Mouse (Mus musculus) kidney, postnatal 0 days (tissue): Measurements from ENCODE around the gene Dnah17. TPM values are rescaled to one million over a fixed set of nuclear protein-coding genes. Genes with fewer than 3 reads are reported as not detected.

Source experiments
- ATAC-seq: fragments of 200-750 bp; cut with Nextera tagmentation; replicated peaks from 2 replicates; pipeline ENCODE4 v1.8.0; 2017; ENCODE audit warnings: low read depth, moderate number of reproducible peaks, moderate TSS enrichment, moderate library complexity; ENCODE audit not compliant: low FRiP score
- DNase-seq: peaks from one replicate; pipeline ENCODE4 v3.0.0-alpha.2; 2016; ENCODE audit warnings: low spot score
- H3K27ac ChIP-seq: fragments of 300-500 bp; sonication (generic); 2 replicates; pipeline ENCODE4 v1.5.1; 2014; ENCODE audit warnings: mild to moderate bottlenecking
- H3K27me3 ChIP-seq: fragments of 300-500 bp; sonication (generic); 2 replicates; pipeline ENCODE4 v1.6.1; 2014; ENCODE audit warnings: low read length, mixed read lengths; ENCODE audit not compliant: insufficient read depth
- H3K36me3 ChIP-seq: fragments of 300-500 bp; sonication (generic); 2 replicates; pipeline ENCODE4 v1.6.1; 2014; ENCODE audit warnings: low read length, mixed read lengths; ENCODE audit not compliant: insufficient read depth
- H3K4me1 ChIP-seq: fragments of 300-500 bp; sonication (generic); replicated peaks from 2 replicates; pipeline ENCODE4 v1.6.1; 2014; ENCODE audit warnings: antibody characterized with exemption, low read length, mixed read lengths; ENCODE audit not compliant: insufficient read depth
- H3K4me2 ChIP-seq: fragments of 300-500 bp; sonication (generic); 2 replicates; pipeline ENCODE4 v1.6.1; 2014; ENCODE audit warnings: mild to moderate bottlenecking, low read length, moderate library complexity, mixed read lengths
- H3K4me3 ChIP-seq: fragments of 300-500 bp; sonication (generic); replicated peaks from 2 replicates; pipeline ENCODE4 v1.5.1; 2014; ENCODE audit warnings: low read depth, low read length
- H3K9ac ChIP-seq: fragments of 300-500 bp; sonication (generic); 2 replicates; pipeline ENCODE4 v1.6.1; 2014; ENCODE audit warnings: low read depth, low read length
- H3K9me3 ChIP-seq: fragments of 300-500 bp; sonication (generic); replicated peaks from 2 replicates; pipeline ENCODE4 v1.6.1; 2016; ENCODE audit warnings: low read length, inconsistent platforms, mixed read lengths
- CTCF ChIP-seq: IDR thresholded peaks from 2 replicates; pipeline ENCODE4 v1.5.1; 2016; ENCODE audit warnings: antibody characterized with exemption, low read depth, mild to moderate bottlenecking, moderate library complexity
- WGBS: fragments of 180-500 bp; shearing (Covaris S2); extraction: QIAGEN DNeasy Blood & Tissue Kit; methylation state at CpG from one replicate; pipeline ENCODE4 v1.1.7; 2014; 5-methylcytosine and 5-hydroxymethylcytosine counted together
- polyA plus RNA-seq: library from polyadenylated mRNA; unstranded; fragments of >200 nt; fragmentation: Nextera tagmentation; extraction: Ambion mirVana; gene quantifications from 2 replicates; pipeline ENCODE4 v1.2.1, GENCODE M21; 2015

The Dnah17 gene
- polyA plus RNA-seq, 1 experiment from 2014 or later = 0.12 TPM

DNA sequence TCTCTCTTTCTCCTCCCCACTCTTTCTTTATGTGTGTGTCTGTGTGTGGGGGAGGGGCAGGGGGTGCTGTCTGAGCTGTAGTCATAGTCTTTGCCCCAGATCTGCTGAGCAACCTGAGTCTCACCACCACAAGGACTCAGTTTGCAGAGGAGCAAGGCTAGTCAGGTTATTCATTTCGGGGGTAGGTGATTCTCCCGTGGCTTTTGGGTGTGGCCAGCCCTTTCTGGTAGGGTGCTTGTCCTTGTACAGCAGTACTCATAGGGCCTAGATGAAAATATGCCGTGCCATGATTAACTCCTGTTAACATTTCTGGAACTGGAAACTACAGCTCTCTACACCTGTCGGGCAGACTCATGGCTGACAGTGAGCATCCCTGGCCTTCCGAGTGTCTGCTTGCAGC, 36.2 kb upstream of the Dnah17 start:
- DNase-seq = no peak
- 89% methylated on average over 5 of the region's 5 CpGs for WGBS
- ATAC-seq = no peak
- Histone ChIP-seq H3K4me3 (no peak overlapping the region), H3K4me1 (peaks cover 7% of the 10 kb centered on the region; the same call in 1 of the 2 replicates), H3K27ac (no peak overlapping the region), H3K4me2 (no peak overlapping the region), H3K27me3 (no peaks in the 10 kb centered on the region), H3K36me3 (peaks cover 51% of the 10 kb centered on the region), H3K9me3 (no peaks in the 10 kb centered on the region), H3K9ac (no peak overlapping the region)
- TF ChIP-seq CTCF = no peak

DNA sequence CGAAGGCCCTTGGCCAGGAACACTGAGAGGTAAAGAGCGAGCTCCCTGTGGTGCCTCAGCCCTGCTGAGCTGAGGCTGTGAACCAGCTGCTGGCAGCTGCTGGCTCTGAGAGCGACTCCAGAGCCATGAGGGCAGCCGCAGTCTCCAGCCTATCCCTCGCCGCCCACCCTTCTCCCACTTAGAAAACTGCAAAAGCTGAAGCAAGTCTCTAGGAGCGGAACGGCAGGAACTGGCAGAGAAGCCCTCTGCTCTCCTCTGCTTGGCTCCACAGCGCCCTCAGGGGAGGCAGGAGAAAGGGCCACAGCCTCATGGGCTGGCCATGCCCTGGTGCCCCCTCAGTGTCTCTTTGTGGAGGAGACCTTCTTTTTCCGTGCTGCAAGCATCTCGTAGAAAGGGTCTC, 35.2 kb upstream of the Dnah17 start:
- TF ChIP-seq CTCF = peak; percentile 49
- H3K4me1 ChIP-seq = peaks cover 7% of the 10 kb centered on the region; the same call in 1 of the 2 replicates
- no peak overlapping the region for H3K4me2 ChIP-seq
- ATAC-seq = no peak
- 49% methylated on average over 11 of the region's 11 CpGs for WGBS
- no peaks in the 10 kb centered on the region for H3K9me3 ChIP-seq
- DNase-seq = peak; percentile 61
- H3K36me3 ChIP-seq = peaks cover 48% of the 10 kb centered on the region
- peak overlapping the region; percentile 50; the same call in 1 of the 2 replicates for H3K9ac ChIP-seq
- H3K27me3 ChIP-seq = no peaks in the 10 kb centered on the region
- H3K27ac ChIP-seq = 0 out of 2 replicates have a peak overlapping the region, but pooled peaks have one; percentile 36
- H3K4me3 ChIP-seq = no peak overlapping the region

DNA sequence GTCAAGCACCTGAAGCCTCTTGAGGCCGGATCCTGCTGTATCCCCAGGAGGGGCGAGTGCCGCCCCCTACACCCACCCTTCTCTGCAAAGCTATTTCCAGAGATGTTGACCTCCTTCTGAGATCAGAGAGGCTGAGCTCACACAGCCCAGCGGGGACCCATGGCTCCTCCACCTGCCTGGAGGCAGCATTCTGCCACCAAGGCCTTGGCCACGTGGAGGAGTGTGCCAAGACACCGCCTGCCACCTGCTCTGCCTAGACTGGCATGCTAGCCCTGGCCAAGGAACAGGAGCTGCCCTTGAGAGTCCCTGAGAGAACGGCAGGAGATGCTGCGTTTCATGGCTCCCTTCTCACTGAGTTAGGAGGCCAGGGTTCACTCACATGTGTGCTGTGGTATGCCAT, 34.1 kb upstream of the Dnah17 start:
- DNase-seq (no peak), ATAC-seq (no peak)
- no peak overlapping the region for H3K4me3 ChIP-seq
- WGBS = 77% methylated on average over 8 of the region's 8 CpGs
- peaks cover 44% of the 10 kb centered on the region for H3K36me3 ChIP-seq
- no peaks in the 10 kb centered on the region for H3K9me3 ChIP-seq
- no peak overlapping the region for H3K27ac ChIP-seq
- no peak for TF ChIP-seq CTCF
- peaks cover 7% of the 10 kb centered on the region; the same call in 1 of the 2 replicates for H3K4me1 ChIP-seq
- no peak overlapping the region for H3K9ac ChIP-seq
- no peak overlapping the region for H3K4me2 ChIP-seq
- H3K27me3 ChIP-seq = no peaks in the 10 kb centered on the region

DNA sequence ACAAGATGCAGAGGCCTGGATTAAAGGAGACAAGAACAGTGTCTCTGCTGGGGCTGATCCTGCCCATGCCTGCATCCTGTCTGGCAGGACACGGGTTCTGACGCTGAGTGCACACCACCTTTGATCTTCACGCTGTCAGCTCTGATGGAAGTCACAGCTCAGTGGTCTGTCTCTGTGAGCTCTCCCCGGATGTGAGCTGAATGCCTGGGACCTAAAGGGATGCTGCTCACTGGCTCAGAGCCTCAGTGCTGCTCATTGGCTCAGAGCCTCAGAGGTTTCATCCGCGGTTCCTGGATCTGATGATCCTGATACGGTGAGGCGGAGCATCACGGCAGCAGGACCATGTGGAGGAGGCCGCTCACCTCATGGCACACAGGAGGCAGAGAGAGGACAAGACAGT, 31.8 kb upstream of the Dnah17 start:
- Histone ChIP-seq H3K4me1 (peaks cover 8% of the 10 kb centered on the region; the same call in 1 of the 2 replicates), H3K4me2 (no peak overlapping the region), H3K9me3 (no peaks in the 10 kb centered on the region), H3K27me3 (no peaks in the 10 kb centered on the region), H3K4me3 (no peak overlapping the region), H3K36me3 (peaks cover 27% of the 10 kb centered on the region), H3K27ac (no peak overlapping the region), H3K9ac (no peak overlapping the region)
- peak; percentile 70 for ATAC-seq
- peak; percentile 77 for DNase-seq
- no peak for TF ChIP-seq CTCF
- WGBS = 37% methylated on average over 10 of the region's 10 CpGs

DNA sequence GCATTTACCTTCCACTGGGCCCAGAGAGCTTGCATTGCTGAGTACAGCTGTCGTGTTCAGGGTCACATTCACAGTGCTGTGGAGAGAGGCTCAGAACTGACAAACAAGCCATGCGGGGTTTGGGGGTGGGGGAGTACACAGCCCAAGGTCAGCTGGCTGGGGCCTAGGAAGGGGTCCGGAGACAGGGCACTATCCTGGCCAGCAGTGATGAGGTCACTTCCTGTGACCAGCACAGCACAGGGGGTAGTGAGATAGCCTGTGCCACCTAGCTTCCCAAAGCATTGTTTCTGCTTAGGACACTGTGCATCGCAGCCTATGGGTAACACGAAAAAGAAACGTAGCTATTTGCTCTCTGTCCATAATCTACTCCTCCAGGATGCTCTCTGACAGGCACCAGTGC, 30.8 kb upstream of the Dnah17 start:
- 37% methylated on average over 6 of the region's 6 CpGs for WGBS
- TF ChIP-seq CTCF = no peak
- DNase-seq (peak; percentile 22), ATAC-seq (peak; percentile 34; the same call in 1 of the 2 replicates)
- no peaks in the 10 kb centered on the region for H3K9me3 ChIP-seq
- no peaks in the 10 kb centered on the region for H3K27me3 ChIP-seq
- H3K27ac ChIP-seq = no peak overlapping the region
- H3K9ac ChIP-seq = no peak overlapping the region
- no peak overlapping the region for H3K4me3 ChIP-seq
- peaks cover 17% of the 10 kb centered on the region for H3K36me3 ChIP-seq
- peaks cover 13% of the 10 kb centered on the region; the same call in 1 of the 2 replicates for H3K4me1 ChIP-seq
- H3K4me2 ChIP-seq = no peak overlapping the region

DNA sequence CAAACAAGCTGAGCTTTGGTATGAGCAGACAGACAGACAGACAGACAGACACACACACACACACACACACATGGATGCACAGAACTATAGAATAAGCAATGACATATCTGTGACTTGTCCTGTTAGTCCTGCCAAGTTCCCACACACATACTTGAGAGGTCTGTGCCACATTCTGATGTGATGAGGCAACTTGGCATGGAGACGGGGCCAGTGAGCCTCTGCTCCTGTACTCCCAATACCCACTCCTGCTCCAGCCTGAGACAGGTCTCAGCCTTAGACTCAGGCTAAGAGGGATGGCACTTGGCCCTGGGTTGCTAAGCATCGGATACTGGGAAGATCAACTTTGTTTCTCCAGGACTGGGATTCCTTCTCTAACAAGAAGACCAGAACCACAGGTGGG, 30.3 kb upstream of the Dnah17 start:
- no peaks in the 10 kb centered on the region for H3K27me3 ChIP-seq
- no peak for TF ChIP-seq CTCF
- H3K9ac ChIP-seq = no peak overlapping the region
- no peak overlapping the region for H3K4me3 ChIP-seq
- H3K4me1 ChIP-seq = peaks cover 13% of the 10 kb centered on the region; the same call in 1 of the 2 replicates
- H3K9me3 ChIP-seq = no peaks in the 10 kb centered on the region
- peaks cover 13% of the 10 kb centered on the region for H3K36me3 ChIP-seq
- H3K4me2 ChIP-seq = no peak overlapping the region
- H3K27ac ChIP-seq = no peak overlapping the region
- no peak for ATAC-seq
- 82% methylated on average over 2 of the region's 2 CpGs for WGBS
- no peak for DNase-seq

DNA sequence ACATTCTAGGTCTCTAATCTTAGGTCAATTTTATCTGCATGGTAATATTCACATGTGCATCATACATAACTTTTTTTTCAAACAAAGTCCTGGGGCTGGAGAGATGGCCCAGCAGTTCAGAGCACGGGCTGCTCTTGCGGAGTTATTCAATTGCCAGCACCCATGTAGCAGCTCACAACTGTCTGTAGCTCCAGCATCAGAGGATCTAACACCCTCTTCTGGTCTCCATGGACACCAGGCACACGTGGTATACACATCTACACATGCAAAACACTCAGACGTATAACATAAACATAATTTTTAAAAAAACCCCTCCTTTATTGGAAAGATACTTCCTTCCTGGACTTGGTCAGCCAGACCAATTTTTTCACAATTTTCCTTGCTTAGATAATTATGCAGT, 28.3 kb upstream of the Dnah17 start:
- DNase-seq (no peak), ATAC-seq (no peak)
- 0 out of 2 replicates have a peak, but pooled peaks cover 6% of the 10 kb centered on the region for H3K4me1 ChIP-seq
- no peak overlapping the region for H3K9ac ChIP-seq
- no peaks in the 10 kb centered on the region for H3K27me3 ChIP-seq
- no peak overlapping the region for H3K27ac ChIP-seq
- peaks cover 4% of the 10 kb centered on the region; the same call in 1 of the 2 replicates for H3K36me3 ChIP-seq
- TF ChIP-seq CTCF = no peak
- H3K9me3 ChIP-seq = no peaks in the 10 kb centered on the region
- H3K4me3 ChIP-seq = no peak overlapping the region
- H3K4me2 ChIP-seq = no peak overlapping the region
- 72% methylated on average over 4 of the region's 4 CpGs for WGBS
